Mouse (Mus musculus): ENCODE results near the gene Scyl2.

The Scyl2 gene

GRCm38 (mm10) chr10:89686139-89686808 is at the start of gene Scyl2:
Gene Scyl2, minus strand, starts transcription at chr10:89686285.
- Histone ChIP-seq H3K9me3 (ENCODE audit: low read length) (no peaks in the 10 kb centered on the region), H3K36me3 (ENCODE audit: insufficient read depth, low read length) (no peaks in the 10 kb centered on the region), H3K4me1 (replicated peaks; ENCODE audit: low read depth, low read length) (peaks cover 21% of the 10 kb centered on the region), H3K4me3 (replicated peaks; ENCODE audit: low read length) (peak within 1 kb of the TSS; percentile 98), H3K27me3 (ENCODE audit: insufficient read depth, low read length) (no peaks in the 10 kb centered on the region)
- TF ChIP-seq NANOG (IDR thresholded peaks at IDR 0.05; ENCODE audit: borderline replicate concordance, low read length), result no peak
- TF ChIP-seq CTCF (conservative IDR thresholded peaks at IDR 0.05; ENCODE audit: low read length), result no peak
- TF ChIP-seq POU5F1 (IDR thresholded peaks at IDR 0.05; ENCODE audit: borderline replicate concordance, low read length), result no peak

GRCm38 (mm10) chr10:89732001-89732794 is 46.1 kb upstream of the Scyl2 start, which contains the start of gene Actr6:
Gene Actr6, minus strand, starts transcription at chr10:89732295.
- no peaks in the 10 kb centered on the region for H3K9me3 ChIP-seq (ENCODE audit: low read length)
- H3K4me3 ChIP-seq (replicated peaks; ENCODE audit: low read length), result peak within 1 kb of the TSS; percentile 93
- peaks cover 15% of the 10 kb centered on the region for H3K4me1 ChIP-seq (replicated peaks; ENCODE audit: low read depth, low read length)
- peaks cover 20% of the 10 kb centered on the region for H3K36me3 ChIP-seq (ENCODE audit: insufficient read depth, low read length)
- H3K27me3 ChIP-seq (ENCODE audit: insufficient read depth, low read length), result no peaks in the 10 kb centered on the region
- TF ChIP-seq POU5F1 (IDR thresholded peaks at IDR 0.05; ENCODE audit: borderline replicate concordance, low read length) (no peak), CTCF (conservative IDR thresholded peaks at IDR 0.05; ENCODE audit: low read length) (no peak), NANOG (IDR thresholded peaks at IDR 0.05; ENCODE audit: borderline replicate concordance, low read length) (no peak)

- H3K4me3 ChIP-seq (replicated peaks; ENCODE audit: low read length), result peak overlapping the region; percentile 93
- peaks cover 26% of the 10 kb centered on the region for H3K36me3 ChIP-seq (ENCODE audit: insufficient read depth, low read length)
- TF ChIP-seq NANOG (IDR thresholded peaks at IDR 0.05; ENCODE audit: borderline replicate concordance, low read length) (no peak; the same call in 1 of the 2 replicates), POU5F1 (IDR thresholded peaks at IDR 0.05; ENCODE audit: borderline replicate concordance, low read length) (no peak), CTCF (conservative IDR thresholded peaks at IDR 0.05; ENCODE audit: low read length) (no peak)
- no peaks in the 10 kb centered on the region for H3K9me3 ChIP-seq (ENCODE audit: low read length)
- H3K4me1 ChIP-seq (replicated peaks; ENCODE audit: low read depth, low read length), result peaks cover 15% of the 10 kb centered on the region
- H3K27me3 ChIP-seq (ENCODE audit: insufficient read depth, low read length), result no peaks in the 10 kb centered on the region
Measured at GRCm38 (mm10) chr10:89731341-89731740, 45.3 kb upstream of the Scyl2 start.

DNA sequence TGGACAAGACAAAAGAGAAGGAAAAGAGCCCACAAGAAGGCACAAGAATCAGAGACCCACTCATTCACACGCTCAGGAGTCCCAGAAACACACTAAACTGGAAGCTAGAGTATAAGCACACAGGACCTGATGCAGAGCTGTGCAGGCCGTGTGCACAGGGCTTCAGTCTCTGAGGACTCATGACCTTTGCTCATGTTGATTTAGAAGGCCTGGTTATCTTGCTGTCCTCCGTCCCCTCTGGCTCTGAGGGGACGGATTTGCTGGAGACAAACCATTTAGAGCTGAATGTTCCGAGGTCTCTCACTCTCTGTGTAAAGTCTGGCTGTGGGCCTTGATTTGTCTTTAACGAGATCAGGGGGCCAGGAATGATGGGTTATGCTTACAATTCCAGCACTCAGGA is 44.3 kb upstream of the Scyl2 start:
- Histone ChIP-seq H3K36me3 (ENCODE audit: insufficient read depth, low read length) (peaks cover 36% of the 10 kb centered on the region), H3K9me3 (ENCODE audit: low read length) (no peaks in the 10 kb centered on the region), H3K4me1 (replicated peaks; ENCODE audit: low read depth, low read length) (peaks cover 15% of the 10 kb centered on the region), H3K27me3 (ENCODE audit: insufficient read depth, low read length) (no peaks in the 10 kb centered on the region), H3K4me3 (replicated peaks; ENCODE audit: low read length) (no peak overlapping the region)
- TF ChIP-seq NANOG (IDR thresholded peaks at IDR 0.05; ENCODE audit: borderline replicate concordance, low read length), result no peak
- no peak for TF ChIP-seq POU5F1 (IDR thresholded peaks at IDR 0.05; ENCODE audit: borderline replicate concordance, low read length)
- no peak for TF ChIP-seq CTCF (conservative IDR thresholded peaks at IDR 0.05; ENCODE audit: low read length)

GRCm38 (mm10) chr10:89722247-89723195 is 36.4 kb upstream of the Scyl2 start:
- no peaks in the 10 kb centered on the region for H3K27me3 ChIP-seq (ENCODE audit: insufficient read depth, low read length)
- TF ChIP-seq NANOG (IDR thresholded peaks at IDR 0.05; ENCODE audit: borderline replicate concordance, low read length), result no peak
- no peak for TF ChIP-seq POU5F1 (IDR thresholded peaks at IDR 0.05; ENCODE audit: borderline replicate concordance, low read length)
- no peak for TF ChIP-seq CTCF (conservative IDR thresholded peaks at IDR 0.05; ENCODE audit: low read length)
- no peak overlapping the region for H3K4me3 ChIP-seq (replicated peaks; ENCODE audit: low read length)
- H3K4me1 ChIP-seq (replicated peaks; ENCODE audit: low read depth, low read length), result no peaks in the 10 kb centered on the region
- no peaks in the 10 kb centered on the region for H3K9me3 ChIP-seq (ENCODE audit: low read length)
- peaks cover 63% of the 10 kb centered on the region for H3K36me3 ChIP-seq (ENCODE audit: insufficient read depth, low read length)

DNA sequence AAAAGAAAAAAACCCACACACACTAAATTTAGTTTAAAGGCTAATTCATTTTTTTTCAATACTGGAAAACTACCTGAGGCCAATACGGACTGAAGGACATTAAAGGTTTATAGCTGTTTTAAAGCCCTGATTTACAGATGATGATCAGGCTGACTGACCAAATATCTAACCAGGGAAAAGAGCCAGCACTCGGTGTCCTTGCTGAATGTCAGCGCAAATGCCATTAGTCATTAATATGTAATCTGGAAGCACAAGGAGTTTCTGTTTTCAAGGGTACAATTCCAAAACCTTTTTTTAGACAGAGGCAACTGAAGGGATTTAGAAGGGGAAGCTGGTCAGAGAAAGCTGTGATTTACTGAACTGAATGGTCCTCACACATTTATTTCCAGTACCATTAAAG is 34.7 kb upstream of the Scyl2 start:
- Histone ChIP-seq H3K4me3 (replicated peaks; ENCODE audit: low read length) (no peak overlapping the region), H3K9me3 (ENCODE audit: low read length) (no peaks in the 10 kb centered on the region), H3K36me3 (ENCODE audit: insufficient read depth, low read length) (peaks cover 60% of the 10 kb centered on the region), H3K4me1 (replicated peaks; ENCODE audit: low read depth, low read length) (no peaks in the 10 kb centered on the region), H3K27me3 (ENCODE audit: insufficient read depth, low read length) (no peaks in the 10 kb centered on the region)
- TF ChIP-seq CTCF (conservative IDR thresholded peaks at IDR 0.05; ENCODE audit: low read length), result no peak
- TF ChIP-seq NANOG (IDR thresholded peaks at IDR 0.05; ENCODE audit: borderline replicate concordance, low read length), result no peak
- TF ChIP-seq POU5F1 (IDR thresholded peaks at IDR 0.05; ENCODE audit: borderline replicate concordance, low read length), result no peak

DNA sequence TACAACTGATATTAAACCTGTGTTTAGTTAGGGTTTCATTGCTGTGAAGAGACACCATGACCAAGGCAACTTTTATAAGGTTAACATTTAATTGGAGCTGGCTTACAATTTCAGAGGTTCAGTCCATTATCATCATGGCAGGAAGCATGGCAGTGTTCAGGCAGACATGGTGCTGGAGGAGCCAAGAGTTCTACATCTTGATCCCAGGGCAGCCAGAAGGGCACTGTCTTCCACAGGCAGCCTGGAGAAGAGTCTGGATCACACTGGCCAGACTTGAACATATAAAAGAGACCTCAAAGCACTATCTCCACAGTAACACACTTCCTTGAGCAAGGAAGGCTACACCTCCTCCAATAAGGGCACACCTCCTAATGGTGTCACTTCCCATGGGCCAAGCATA is 34.2 kb upstream of the Scyl2 start:
- TF ChIP-seq POU5F1 (IDR thresholded peaks at IDR 0.05; ENCODE audit: borderline replicate concordance, low read length) (no peak), NANOG (IDR thresholded peaks at IDR 0.05; ENCODE audit: borderline replicate concordance, low read length) (no peak), CTCF (conservative IDR thresholded peaks at IDR 0.05; ENCODE audit: low read length) (no peak)
- peaks cover 4% of the 10 kb centered on the region for H3K4me1 ChIP-seq (replicated peaks; ENCODE audit: low read depth, low read length)
- no peaks in the 10 kb centered on the region for H3K9me3 ChIP-seq (ENCODE audit: low read length)
- no peaks in the 10 kb centered on the region for H3K27me3 ChIP-seq (ENCODE audit: insufficient read depth, low read length)
- H3K36me3 ChIP-seq (ENCODE audit: insufficient read depth, low read length), result peaks cover 59% of the 10 kb centered on the region
- H3K4me3 ChIP-seq (replicated peaks; ENCODE audit: low read length), result no peak overlapping the region

- H3K4me3 ChIP-seq (replicated peaks; ENCODE audit: low read length), result no peak overlapping the region
Measured at GRCm38 (mm10) chr10:89714910-89715309, 28.8 kb upstream of the Scyl2 start.

More at GRCm38 (mm10) chr10:89714910-89715309, 28.8 kb upstream of the Scyl2 start:
- no peaks in the 10 kb centered on the region for H3K27me3 ChIP-seq (ENCODE audit: insufficient read depth, low read length)
- peaks cover 69% of the 10 kb centered on the region for H3K36me3 ChIP-seq (ENCODE audit: insufficient read depth, low read length)
- TF ChIP-seq CTCF (conservative IDR thresholded peaks at IDR 0.05; ENCODE audit: low read length) (no peak), POU5F1 (IDR thresholded peaks at IDR 0.05; ENCODE audit: borderline replicate concordance, low read length) (no peak), NANOG (IDR thresholded peaks at IDR 0.05; ENCODE audit: borderline replicate concordance, low read length) (no peak)
- H3K4me1 ChIP-seq (replicated peaks; ENCODE audit: low read depth, low read length), result peaks cover 11% of the 10 kb centered on the region
- H3K9me3 ChIP-seq (ENCODE audit: low read length), result no peaks in the 10 kb centered on the region

All from E14TG2a.4 (cell line).